Mouse (Mus musculus) liver, embryonic 14.5 days (tissue): ENCODE measurements around the gene Map3k7cl.

Experiments used
- CTCF ChIP-seq: IDR thresholded peaks from 2 replicates; pipeline ENCODE4 v1.5.1; 2016; ENCODE audit warnings: antibody characterized with exemption, low read depth, control low read depth
- EP300 ChIP-seq: IDR thresholded peaks from 2 replicates; pipeline ENCODE4 v1.6.1; 2016; ENCODE audit warnings: antibody characterized with exemption, low read depth

DNA sequence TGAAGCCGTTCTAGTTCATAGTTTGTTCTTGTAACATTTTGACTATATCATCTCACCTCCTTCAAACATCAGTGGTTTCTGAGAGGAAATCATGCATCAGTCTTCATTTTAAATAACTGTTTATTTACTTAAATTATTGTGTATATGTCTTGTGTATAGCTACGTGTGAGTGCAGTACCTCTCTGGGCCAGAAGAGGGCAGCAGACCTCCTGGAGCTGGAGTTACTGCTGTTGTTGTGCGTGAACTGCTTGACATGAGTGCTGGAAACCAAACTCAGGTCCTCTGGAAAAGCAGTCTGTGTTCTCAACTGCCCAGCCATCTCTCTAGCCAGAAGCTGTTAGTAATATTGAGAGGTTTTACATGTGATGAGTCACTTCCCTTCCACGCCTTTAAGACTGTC lies 73.6 kb downstream of the Map3k7cl start:
- TF ChIP-seq EP300 (no peak), CTCF (peak; percentile 75)
